Mouse (Mus musculus) G1E (cell line): ENCODE data around the gene Ankrd13d. TPM values are rescaled to one million over a fixed set of nuclear protein-coding genes. Genes with fewer than 3 reads are reported as not detected.

Experiments
- ATAC-seq: 2 replicates; pipeline ENCODE4 v1.8.0; 2016; ENCODE audit warnings: mild to moderate bottlenecking; ENCODE audit not compliant: insufficient number of reproducible peaks, poor library complexity, low FRiP score, severe bottlenecking; ENCODE audit errors: extremely low read depth
- DNase-seq: peaks from one replicate; pipeline ENCODE4 v3.0.0; 2012; ENCODE audit warnings: low spot score
- H3K27me3 ChIP-seq: 2 replicates; pipeline ENCODE4 v1.6.1; 2012; ENCODE audit warnings: mild to moderate bottlenecking, low read length, inconsistent platforms; ENCODE audit not compliant: insufficient read depth
- H3K36me3 ChIP-seq: replicated peaks from 2 replicates; pipeline ENCODE3; 2012; ENCODE audit warnings: mild to moderate bottlenecking, inconsistent platforms
- H3K4me1 ChIP-seq: 2 replicates; pipeline ENCODE4 v1.6.1; 2012; ENCODE audit warnings: low read depth, low read length, inconsistent platforms, mixed read lengths; ENCODE audit not compliant: insufficient read depth
- H3K4me3 ChIP-seq: 2 replicates; pipeline ENCODE4 v1.5.1; 2012; ENCODE audit warnings: low read depth, mild to moderate bottlenecking, inconsistent platforms, low read length, moderate library complexity, mixed read lengths
- H3K9me3 ChIP-seq: replicated peaks from 2 replicates; pipeline ENCODE4 v1.6.1; 2012; ENCODE audit warnings: inconsistent platforms
- CTCF ChIP-seq: IDR thresholded peaks from 2 replicates; pipeline ENCODE4 v1.5.1; 2012; ENCODE audit warnings: low read depth, low read length, inconsistent platforms, mixed read lengths
- GATA1 ChIP-seq: IDR thresholded peaks from 2 replicates; pipeline ENCODE4 v1.6.1; 2012; ENCODE audit warnings: borderline replicate concordance, low read length, inconsistent platforms, mixed read lengths
- GATA2 ChIP-seq: IDR thresholded peaks from 2 replicates; pipeline ENCODE4 v1.6.1; 2012; ENCODE audit warnings: low read depth, low read length, inconsistent platforms, borderline replicate concordance
- POLR2AphosphoS5 ChIP-seq: IDR thresholded peaks from 2 replicates; pipeline ENCODE4 v1.6.1; 2012; ENCODE audit warnings: low read depth, low read length, inconsistent platforms; ENCODE audit not compliant: insufficient replicate concordance
- TAL1 ChIP-seq: conservative IDR thresholded peaks from 2 replicates; pipeline ENCODE4 v1.6.1; 2012; ENCODE audit warnings: low read depth, low read length, inconsistent platforms, mixed read lengths
- polyA plus RNA-seq: library from polyadenylated mRNA; stranded (reverse); fragments of >175 nt; gene quantifications from 2 replicates; pipeline ENCODE4 v1.2.3, GENCODE M21; 2012
- total RNA-seq, 2 experiments: library from RNA; stranded (forward) in 1 of 2; stranded (reverse) in 1 of 2; fragments of 200-1000 nt in 1 of 2; fragments of >200 nt in 1 of 2; fragmentation: Nextera tagmentation in 1 of 2; gene quantifications; 2 replicates each; pipeline ENCODE4 v1.2.3; 2014 to 2017

The Ankrd13d gene
- total and polyA plus RNA-seq, 3 experiments = 0.95 to 3.0 (median 2.3) TPM

DNA sequence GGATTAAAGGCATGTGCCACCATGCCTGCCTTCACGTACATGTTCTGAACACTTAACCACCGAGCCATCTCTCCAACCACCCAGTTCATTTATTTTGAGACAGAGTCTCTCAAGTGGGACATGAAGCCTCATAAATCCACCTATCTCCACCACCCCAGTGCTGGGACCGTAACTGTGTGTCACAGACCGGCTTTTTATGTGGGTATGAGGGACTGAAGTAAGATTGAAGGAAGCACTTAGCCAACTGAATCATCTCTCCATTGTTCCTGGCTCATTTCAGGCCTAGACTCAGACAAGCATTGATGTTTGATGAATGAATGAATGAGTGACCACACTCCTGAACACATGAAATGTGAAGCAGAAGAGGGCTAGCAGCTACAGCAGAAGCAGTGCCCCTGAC lies 26.4 kb upstream of the Ankrd13d start:
- Histone ChIP-seq H3K36me3 (peaks cover 7% of the 10 kb centered on the region), H3K27me3 (peaks cover 16% of the 10 kb centered on the region), H3K4me1 (peaks cover 25% of the 10 kb centered on the region), H3K4me3 (no peak overlapping the region), H3K9me3 (no peaks in the 10 kb centered on the region)
- TF ChIP-seq CTCF (no peak), GATA1 (no peak), POLR2AphosphoS5 (no peak), TAL1 (no peak), GATA2 (no peak)
- ATAC-seq (no peak), DNase-seq (no peak)

DNA sequence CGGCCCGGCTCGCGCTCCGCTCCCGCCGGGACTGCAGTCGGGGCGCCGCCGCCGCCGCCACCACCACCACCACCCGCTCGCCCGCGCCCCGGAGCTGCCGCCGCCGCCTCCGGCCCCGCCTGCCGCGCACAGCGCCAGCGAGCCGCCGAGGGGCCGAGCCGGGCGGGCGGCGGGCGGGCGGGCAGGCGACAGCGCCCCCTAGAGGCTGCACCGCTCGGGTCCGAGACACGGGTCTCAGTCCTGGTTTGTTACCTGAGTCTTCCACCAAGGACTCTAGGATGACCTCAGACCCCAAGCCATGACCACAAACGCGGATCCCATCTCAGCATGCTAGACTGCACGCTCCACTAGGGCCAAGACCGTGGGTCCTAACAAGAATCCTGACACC lies 23.2 kb upstream of the Ankrd13d start, which contains the start of gene Grk2:
Gene Grk2, minus strand, starts transcription at position 33 of the 388 bp plus-strand sequence.
- TF ChIP-seq GATA1 (no peak), TAL1 (no peak), GATA2 (no peak), POLR2AphosphoS5 (no peak), CTCF (peak; percentile 44; the same call in 1 of the 2 replicates)
- H3K4me1 ChIP-seq = peaks cover 56% of the 10 kb centered on the region
- H3K9me3 ChIP-seq = no peaks in the 10 kb centered on the region
- DNase-seq (peak; percentile 58), ATAC-seq (no peak)
- peaks cover 29% of the 10 kb centered on the region for H3K36me3 ChIP-seq
- H3K27me3 ChIP-seq = peaks cover 16% of the 10 kb centered on the region
- peak within 1 kb of the TSS; percentile 84 for H3K4me3 ChIP-seq

DNA sequence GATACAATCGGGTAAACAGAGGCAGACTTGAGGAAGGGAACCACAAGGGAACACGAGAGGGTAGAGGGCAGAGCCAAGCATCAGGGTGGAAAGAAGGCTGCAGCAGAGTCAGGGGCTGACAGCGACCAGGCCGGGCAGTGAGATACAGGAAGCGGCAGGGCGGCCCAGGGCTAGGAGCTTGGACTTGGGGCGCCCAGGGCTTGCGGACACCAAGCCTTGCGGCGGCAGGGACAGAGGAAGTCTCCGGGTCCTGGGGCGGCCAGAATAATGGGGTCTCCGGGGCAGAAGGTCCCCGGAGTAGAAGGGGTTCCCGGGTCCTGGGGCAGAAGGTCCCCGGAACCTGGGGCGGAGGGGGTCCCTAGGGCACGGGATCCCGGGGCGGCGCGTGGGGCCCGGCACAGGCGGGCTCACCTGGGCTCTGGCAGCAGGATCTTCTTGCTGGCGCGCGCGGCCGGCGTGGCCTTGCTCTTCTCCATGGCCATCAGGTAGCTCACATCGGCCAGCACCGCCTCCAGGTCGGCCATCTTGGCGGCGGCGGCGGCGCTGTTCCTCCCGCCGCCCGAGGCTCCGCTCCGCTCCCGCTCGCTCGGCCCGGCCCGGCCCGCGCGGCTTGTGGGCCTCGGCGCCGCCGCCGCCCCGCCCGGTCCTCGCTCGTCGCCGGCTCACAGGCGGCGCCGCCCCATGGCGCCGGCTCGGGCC lies 22.7 kb upstream of the Ankrd13d start:
- Histone ChIP-seq H3K27me3 (peaks cover 16% of the 10 kb centered on the region), H3K4me1 (peaks cover 62% of the 10 kb centered on the region), H3K4me3 (peak overlapping the region; percentile 84), H3K9me3 (no peaks in the 10 kb centered on the region), H3K36me3 (peaks cover 34% of the 10 kb centered on the region)
- no peak for TF ChIP-seq GATA2
- TF ChIP-seq POLR2AphosphoS5 = no peak
- no peak for TF ChIP-seq CTCF
- TF ChIP-seq TAL1 = no peak
- TF ChIP-seq GATA1 = no peak
- ATAC-seq (no peak), DNase-seq (no peak)

DNA sequence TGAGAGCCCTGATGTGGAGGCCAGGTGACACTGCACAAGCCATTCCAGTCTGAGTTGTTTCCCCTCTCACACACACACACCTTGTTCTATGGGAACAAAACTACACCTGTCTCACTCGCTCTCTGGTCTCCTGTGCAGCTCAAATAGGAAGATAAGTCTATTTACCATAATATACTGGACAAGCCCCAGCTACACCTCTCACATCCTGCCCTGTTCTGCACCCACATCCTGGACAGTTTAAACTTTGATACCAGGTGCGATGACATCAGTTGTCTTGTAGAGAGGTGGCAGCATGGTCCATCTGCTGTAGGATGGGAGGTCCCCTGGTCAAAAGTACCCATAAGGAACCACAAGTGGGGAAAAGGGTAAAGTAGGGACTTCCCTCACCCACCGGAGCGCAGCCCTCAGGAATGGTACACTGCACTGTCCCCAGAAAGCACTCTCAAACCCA lies 22.0 kb upstream of the Ankrd13d start:
- ATAC-seq (no peak), DNase-seq (no peak)

DNA sequence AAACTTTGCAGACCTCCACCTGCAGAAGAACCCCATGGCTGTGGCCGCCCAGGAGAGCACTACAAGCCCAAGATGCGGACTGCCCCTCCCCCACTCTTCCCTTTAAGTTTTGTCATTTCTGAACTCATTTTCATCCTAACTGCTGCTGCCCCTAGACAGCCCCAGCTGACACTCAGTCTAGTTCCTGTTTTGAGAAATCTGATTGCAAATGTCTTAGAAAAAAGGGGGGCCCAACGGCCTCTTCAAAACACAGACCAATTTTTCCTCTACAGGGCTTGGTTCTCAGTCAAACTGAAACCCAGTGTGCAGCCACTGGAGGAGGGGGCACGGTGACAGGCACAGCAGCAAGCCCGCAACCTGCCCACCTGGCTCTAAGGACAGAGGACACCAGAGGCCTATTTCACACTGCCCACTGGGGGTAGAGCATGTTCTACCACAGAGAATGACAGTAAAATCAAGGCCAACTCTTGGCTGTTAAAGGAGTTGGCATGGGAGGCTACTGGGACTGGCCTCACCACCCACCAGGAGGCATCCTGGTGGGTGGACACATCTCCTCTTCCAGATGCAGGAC lies 21.4 kb upstream of the Ankrd13d start:
- DNase-seq (no peak), ATAC-seq (no peak)
- H3K27me3 ChIP-seq = peaks cover 16% of the 10 kb centered on the region
- no peaks in the 10 kb centered on the region for H3K9me3 ChIP-seq
- H3K4me3 ChIP-seq = peak overlapping the region; percentile 84
- H3K36me3 ChIP-seq = peaks cover 45% of the 10 kb centered on the region
- TF ChIP-seq CTCF (no peak), POLR2AphosphoS5 (no peak), GATA2 (no peak), TAL1 (no peak), GATA1 (no peak)
- H3K4me1 ChIP-seq = peaks cover 73% of the 10 kb centered on the region

More for the DNA sequence above, 22.0 kb upstream of the Ankrd13d start:
- TF ChIP-seq CTCF (no peak), TAL1 (no peak), GATA1 (no peak), GATA2 (no peak), POLR2AphosphoS5 (no peak)
- Histone ChIP-seq H3K36me3 (peaks cover 41% of the 10 kb centered on the region), H3K4me1 (peaks cover 69% of the 10 kb centered on the region), H3K27me3 (peaks cover 16% of the 10 kb centered on the region), H3K4me3 (peak overlapping the region; percentile 84), H3K9me3 (no peaks in the 10 kb centered on the region)

DNA sequence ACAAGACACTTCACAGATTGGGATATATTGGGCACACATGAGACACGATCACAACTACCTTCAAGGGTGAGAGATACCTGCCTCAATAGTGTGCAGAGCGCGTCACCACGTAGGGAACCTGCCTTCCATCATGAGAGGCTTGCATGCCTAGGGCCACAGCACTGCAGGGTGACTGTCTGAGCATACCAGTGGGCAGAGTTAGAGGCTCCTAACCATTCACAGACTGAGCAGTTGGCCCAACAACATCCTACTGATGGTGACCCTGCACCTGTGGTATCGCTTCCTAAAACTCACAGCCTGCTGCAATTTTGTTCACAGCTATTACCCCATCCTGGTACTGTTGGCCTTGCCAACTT lies 20.7 kb upstream of the Ankrd13d start:
- H3K27me3 ChIP-seq = peaks cover 14% of the 10 kb centered on the region
- H3K4me1 ChIP-seq = peaks cover 79% of the 10 kb centered on the region
- TF ChIP-seq POLR2AphosphoS5 = no peak
- no peak for TF ChIP-seq GATA1
- TF ChIP-seq TAL1 = no peak
- no peak for TF ChIP-seq GATA2
- no peak for TF ChIP-seq CTCF
- ATAC-seq (no peak), DNase-seq (no peak)
- no peaks in the 10 kb centered on the region for H3K9me3 ChIP-seq
- peak overlapping the region; percentile 60 for H3K4me3 ChIP-seq
- H3K36me3 ChIP-seq = peaks cover 52% of the 10 kb centered on the region
